Mouse (Mus musculus): Measurements from ENCODE around the gene Vmn1r130.
"Not testable (repeated sequence)": the region's sequence is repeated elsewhere in the genome, so short reads cannot be mapped to it uniquely, and the experiment has no call there.

The Vmn1r130 gene

GRCm38 (mm10) chr7:21511480-21511879, at the start of gene Vmn1r130:
Vmn1r130 (plus strand) TSS chr7:21511780.
- in situ Hi-C loops (cut with MboI; ENCODE audit: low sequenced_read_pairs), result not testable (repeated sequence)

- in situ Hi-C loops (cut with MboI; ENCODE audit: low sequenced_read_pairs), result not testable (repeated sequence)
Observed at GRCm38 (mm10) chr7:21545990-21546389, 34.4 kb downstream of the Vmn1r130 start, which contains the start of gene Vmn1r131. Vmn1r131 (minus strand) TSS chr7:21546090.

Measured in CH12F3 (cell line).